Mouse (Mus musculus): ENCODE data around the gene Rpp38. TPM values are rescaled to one million over a fixed set of nuclear protein-coding genes. Genes with fewer than 3 reads are reported as not detected.

Rpp38 gene
- total and polyA plus RNA-seq, 3 experiments = 2.8 to 5.8 (median 4.3) TPM

- H3K27ac ChIP-seq = peak overlapping the region; percentile 86
- 5% methylated on average over 6 of the region's 6 CpGs for WGBS
- H3K36me3 ChIP-seq (ENCODE audit: control insufficient read depth, insufficient read depth, low read length) = 0 out of 2 replicates have a peak, but pooled peaks cover 2% of the 10 kb centered on the region
- no peaks in the 10 kb centered on the region for H3K27me3 ChIP-seq (ENCODE audit: control insufficient read depth, insufficient read depth, low read length)
- no peaks in the 10 kb centered on the region for H3K79me2 ChIP-seq (replicated peaks; ENCODE audit: control insufficient read depth, insufficient read depth, low read length)
- TF ChIP-seq EP300 (IDR thresholded peaks at IDR 0.05; ENCODE audit: insufficient read depth, low read depth, low read length) = no peak
- TF ChIP-seq CTCF (IDR thresholded peaks at IDR 0.05) = no peak
- no peak for TF ChIP-seq POLR2A (IDR thresholded peaks at IDR 0.05; ENCODE audit: insufficient read depth, low read depth, low read length)
- H3K4me3 ChIP-seq = peak overlapping the region; percentile 91
- no peak for DNase-seq
- peak overlapping the region; percentile 81 for H3K9ac ChIP-seq (ENCODE audit: low read depth, low read length)
- H3K4me1 ChIP-seq (ENCODE audit: control insufficient read depth, insufficient read depth, low read length) = peaks cover 5% of the 10 kb centered on the region
- intact Hi-C loops (cut with DNase I) = loop anchor here (1.0 to 2.0 kb wide), 2 partner anchors 47 to 166 kb away; partner anchors contain the start of gene Rpp38
These were observed 47.3 kb downstream of the Rpp38 start for GRCm38 (mm10) chr2:3285181-3285530.

- Histone ChIP-seq H3K4me3 (peak overlapping the region; percentile 91), H3K36me3 (ENCODE audit: control insufficient read depth, insufficient read depth, low read length) (0 out of 2 replicates have a peak, but pooled peaks cover 2% of the 10 kb centered on the region), H3K4me1 (ENCODE audit: control insufficient read depth, insufficient read depth, low read length) (peaks cover 5% of the 10 kb centered on the region), H3K27me3 (ENCODE audit: control insufficient read depth, insufficient read depth, low read length) (no peaks in the 10 kb centered on the region), H3K9ac (ENCODE audit: low read depth, low read length) (peak overlapping the region; percentile 81), H3K27ac (peak overlapping the region; percentile 86), H3K79me2 (replicated peaks; ENCODE audit: control insufficient read depth, insufficient read depth, low read length) (no peaks in the 10 kb centered on the region)
- DNase-seq = peak in 1 of 2 experiments; percentile 68
- under 1% methylated on average over 59 of the region's 60 CpGs for WGBS
- TF ChIP-seq EP300 (IDR thresholded peaks at IDR 0.05; ENCODE audit: insufficient read depth, low read depth, low read length) (no peak), CTCF (IDR thresholded peaks at IDR 0.05) (no peak), POLR2A (IDR thresholded peaks at IDR 0.05; ENCODE audit: insufficient read depth, low read depth, low read length) (no peak)
- intact Hi-C loops (cut with DNase I) = loop anchor here (1.0 to 5.0 kb wide), 4 partner anchors 48 to 192 kb away; partner anchors contain the start of genes Dclre1c, Meig1 and Rpp38
These were observed 47.8 kb downstream of the Rpp38 start for GRCm38 (mm10) chr2:3284473-3285180.

GRCm38 (mm10) chr2:3283602-3284472 is 48.6 kb downstream of the Rpp38 start, which contains the start of gene Nmt2:
Gene Nmt2, plus strand, starts transcription at chr2:3284212.
- Histone ChIP-seq H3K27ac (peak within 1 kb of the TSS; percentile 86), H3K4me1 (ENCODE audit: control insufficient read depth, insufficient read depth, low read length) (peaks cover 5% of the 10 kb centered on the region), H3K36me3 (ENCODE audit: control insufficient read depth, insufficient read depth, low read length) (0 out of 2 replicates have a peak, but pooled peaks cover 2% of the 10 kb centered on the region), H3K9ac (ENCODE audit: low read depth, low read length) (peak within 1 kb of the TSS; percentile 81), H3K4me3 (peak within 1 kb of the TSS; percentile 91), H3K27me3 (ENCODE audit: control insufficient read depth, insufficient read depth, low read length) (no peaks in the 10 kb centered on the region), H3K79me2 (replicated peaks; ENCODE audit: control insufficient read depth, insufficient read depth, low read length) (no peaks in the 10 kb centered on the region)
- WGBS = under 1% methylated on average over 82 of the region's 88 CpGs
- intact Hi-C loops (cut with DNase I) = loop anchor here (2.0 to 5.0 kb wide), 3 partner anchors 138 to 192 kb away; partner anchors contain the start of genes Dclre1c and Meig1
- peak; percentile 98 to 100 for DNase-seq
- peak; percentile 85 for TF ChIP-seq POLR2A (IDR thresholded peaks at IDR 0.05; ENCODE audit: insufficient read depth, low read depth, low read length)
- TF ChIP-seq CTCF (IDR thresholded peaks at IDR 0.05) = peak; percentile 41
- peak; percentile 59; the same call in 1 of the 2 replicates for TF ChIP-seq EP300 (IDR thresholded peaks at IDR 0.05; ENCODE audit: insufficient read depth, low read depth, low read length)

GRCm38 (mm10) chr2:3282866-3283601 is 49.4 kb downstream of the Rpp38 start:
- H3K4me1 ChIP-seq (ENCODE audit: control insufficient read depth, insufficient read depth, low read length) = peaks cover 5% of the 10 kb centered on the region
- TF ChIP-seq EP300 (IDR thresholded peaks at IDR 0.05; ENCODE audit: insufficient read depth, low read depth, low read length) (no peak), CTCF (IDR thresholded peaks at IDR 0.05) (no peak), POLR2A (IDR thresholded peaks at IDR 0.05; ENCODE audit: insufficient read depth, low read depth, low read length) (no peak)
- DNase-seq = no peak
- 0 out of 2 replicates have a peak, but pooled peaks cover 2% of the 10 kb centered on the region for H3K36me3 ChIP-seq (ENCODE audit: control insufficient read depth, insufficient read depth, low read length)
- intact Hi-C loops (cut with DNase I) = loop anchor here (5.0 kb wide), 2 partner anchors 139 to 191 kb away; partner anchors contain the start of genes Dclre1c and Meig1
- H3K79me2 ChIP-seq (replicated peaks; ENCODE audit: control insufficient read depth, insufficient read depth, low read length) = no peaks in the 10 kb centered on the region
- H3K27me3 ChIP-seq (ENCODE audit: control insufficient read depth, insufficient read depth, low read length) = no peaks in the 10 kb centered on the region
- peak overlapping the region; percentile 57 for H3K9ac ChIP-seq (ENCODE audit: low read depth, low read length)
- peak overlapping the region; percentile 31 for H3K27ac ChIP-seq
- WGBS = 14% methylated on average over 12 of the region's 12 CpGs
- peak overlapping the region; percentile 75 for H3K4me3 ChIP-seq

- no peak for DNase-seq
- TF ChIP-seq EP300 (IDR thresholded peaks at IDR 0.05; ENCODE audit: insufficient read depth, low read depth, low read length) (no peak), POLR2A (IDR thresholded peaks at IDR 0.05; ENCODE audit: insufficient read depth, low read depth, low read length) (no peak), CTCF (IDR thresholded peaks at IDR 0.05) (no peak)
- Histone ChIP-seq H3K4me3 (no peak overlapping the region), H3K4me1 (ENCODE audit: control insufficient read depth, insufficient read depth, low read length) (peaks cover 1% of the 10 kb centered on the region; the same call in 1 of the 2 replicates), H3K36me3 (ENCODE audit: control insufficient read depth, insufficient read depth, low read length) (0 out of 2 replicates have a peak, but pooled peaks cover 2% of the 10 kb centered on the region), H3K27me3 (ENCODE audit: control insufficient read depth, insufficient read depth, low read length) (no peaks in the 10 kb centered on the region), H3K9ac (ENCODE audit: low read depth, low read length) (no peak overlapping the region), H3K79me2 (replicated peaks; ENCODE audit: control insufficient read depth, insufficient read depth, low read length) (no peaks in the 10 kb centered on the region), H3K27ac (no peak overlapping the region)
- 65% methylated on average over 4 of the region's 4 CpGs for WGBS
- intact Hi-C loops (cut with DNase I) = loop anchor here (5.0 kb wide), 2 partner anchors 141 to 189 kb away; partner anchors contain the start of genes Dclre1c and Meig1
These were observed 51.1 kb downstream of the Rpp38 start for GRCm38 (mm10) chr2:3281311-3281710.

Other genes starting within 250 kb of the Rpp38 start
- gene Fam171a1, start 218.4 kb downstream of the Rpp38 start, total RNA-seq (2021) = 10 to 100 TPM; 14.1 to 14.3 TPM
- 10.8 and 19.2 TPM in 2 replicates for gene Fam171a1, start 218.4 kb downstream of the Rpp38 start, polyA plus RNA-seq (2012; rRNA removed)
- gene Nmt2, start 48.4 kb downstream of the Rpp38 start, total RNA-seq (2021) = 10 to 100 TPM in 1 of 2 experiments, 1 to 10 TPM in 1; 7.8 to 10.4 TPM
- 3.7 and 5.6 TPM in 2 replicates for gene Nmt2, start 48.4 kb downstream of the Rpp38 start, polyA plus RNA-seq (2012; rRNA removed)
- gene Acbd7, start 3.5 kb upstream of the Rpp38 start, total RNA-seq (2021) = 1 to 10 TPM; 1.1 to 1.7 TPM
- gene Acbd7, start 3.5 kb upstream of the Rpp38 start, polyA plus RNA-seq (2012; rRNA removed) = not detected in 2 replicates
- gene Olah, start 64.6 kb upstream of the Rpp38 start, total RNA-seq (2021) = not detected
- not detected in 2 replicates for gene Olah, start 64.6 kb upstream of the Rpp38 start, polyA plus RNA-seq (2012; rRNA removed)
- 1 to 10 TPM; 1.9 to 2.4 TPM for gene Meig1, start 90.0 kb upstream of the Rpp38 start, total RNA-seq (2021)
- 1.0 and 1.8 TPM in 2 replicates for gene Meig1, start 90.0 kb upstream of the Rpp38 start, polyA plus RNA-seq (2012; rRNA removed)
- 1 to 10 TPM; 2.1 to 2.7 TPM for gene Dclre1c, start 91.5 kb upstream of the Rpp38 start, total RNA-seq (2021)
- 2.1 and 5.1 TPM in 2 replicates for gene Dclre1c, start 91.5 kb upstream of the Rpp38 start, polyA plus RNA-seq (2012; rRNA removed)
- gene Suv39h2, start 142.4 kb upstream of the Rpp38 start, total RNA-seq (2021) = under 1 TPM; 0.50 to 0.96 TPM
- gene Suv39h2, start 142.4 kb upstream of the Rpp38 start, polyA plus RNA-seq (2012; rRNA removed) = 0.23 and 0.73 TPM in 2 replicates
- gene Gm45902, start 180.1 kb upstream of the Rpp38 start, total RNA-seq (2021) = 1 to 10 TPM in 1 of 2 experiments, under 1 TPM in 1; 0.91 to 1.0 TPM
- gene Gm45902, start 180.1 kb upstream of the Rpp38 start, polyA plus RNA-seq (2012; rRNA removed) = 0.61 and 1.2 TPM in 2 replicates
- 10 to 100 TPM; 21.5 to 22.7 TPM for gene Hspa14, start 180.2 kb upstream of the Rpp38 start, total RNA-seq (2021)
- gene Hspa14, start 180.2 kb upstream of the Rpp38 start, polyA plus RNA-seq (2012; rRNA removed) = 16.9 and 21.5 TPM in 2 replicates
- 10 to 100 TPM; 22.1 to 30.8 TPM for gene Cdnf, start 180.4 kb upstream of the Rpp38 start, total RNA-seq (2021)
- 7.0 and 15.3 TPM in 2 replicates for gene Cdnf, start 180.4 kb upstream of the Rpp38 start, polyA plus RNA-seq (2012; rRNA removed)
- gene Fam107b, start 237.8 kb upstream of the Rpp38 start, total RNA-seq (2021) = 10 to 100 TPM in 1 of 2 experiments, 1 to 10 TPM in 1; 5.5 to 10.1 TPM
- 3.2 and 4.7 TPM in 2 replicates for gene Fam107b, start 237.8 kb upstream of the Rpp38 start, polyA plus RNA-seq (2012; rRNA removed)

Measured in heart, adult 2 months (tissue).